Mouse (Mus musculus): ENCODE measurements around the gene Dennd1a. TPM values are rescaled to one million over a fixed set of nuclear protein-coding genes. Genes with fewer than 3 reads are reported as not detected.
A peak's percentile ranks its signal among the peaks of the same experiment; 100 is the strongest.

The Dennd1a gene
- total RNA-seq, 2 experiments from 2014 or later: 84.5 to 87.4 TPM

DNA sequence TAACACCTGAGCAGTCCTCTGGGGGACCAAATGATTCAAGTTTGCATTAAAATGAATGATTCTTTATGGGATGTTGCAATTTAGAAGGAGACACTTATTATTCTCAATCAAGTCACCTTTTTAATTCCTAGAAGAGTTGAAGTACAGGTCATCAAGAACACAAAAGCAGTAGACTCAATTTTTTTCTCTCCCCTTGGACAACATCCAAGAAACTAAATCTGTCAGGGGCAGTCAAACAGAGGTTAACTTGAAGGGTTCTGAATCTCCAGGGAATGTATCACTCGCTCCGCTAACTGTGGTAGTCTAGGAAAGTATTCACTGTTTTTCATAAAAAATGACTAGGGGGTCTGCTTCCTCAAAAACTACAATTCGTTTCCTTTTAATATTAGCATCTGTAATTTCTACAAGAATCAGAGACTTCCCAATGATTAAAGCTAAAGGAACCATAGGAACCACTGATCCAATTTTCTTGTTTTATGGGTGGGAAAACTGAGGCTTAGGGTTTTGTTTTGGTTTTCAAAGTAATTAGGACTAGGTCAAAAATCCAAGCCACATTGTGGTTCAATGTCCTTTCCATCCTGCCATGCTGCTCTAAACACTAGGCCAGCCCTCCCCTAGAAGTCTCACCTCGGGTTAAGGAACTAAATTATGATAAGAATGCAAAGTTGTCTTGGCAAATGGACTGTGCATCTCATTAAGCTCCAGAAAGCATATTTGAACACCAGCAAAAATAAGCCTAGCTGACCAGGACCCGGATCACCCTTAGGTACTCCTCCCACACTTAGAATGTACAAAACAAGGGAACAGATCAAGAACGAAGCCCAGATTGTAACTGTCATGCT is 157.0 kb downstream of the Dennd1a start:
- intact Hi-C loops (cut with DNase I): no loop called here
- no peak for DNase-seq (ENCODE audit: extremely low spot score in 1 of 2, low spot score in 2 of 2)
- no peak overlapping the region for H3K27ac ChIP-seq
- no peak for TF ChIP-seq CTCF (IDR thresholded peaks at IDR 0.05)
- no peak overlapping the region for H3K4me3 ChIP-seq

DNA sequence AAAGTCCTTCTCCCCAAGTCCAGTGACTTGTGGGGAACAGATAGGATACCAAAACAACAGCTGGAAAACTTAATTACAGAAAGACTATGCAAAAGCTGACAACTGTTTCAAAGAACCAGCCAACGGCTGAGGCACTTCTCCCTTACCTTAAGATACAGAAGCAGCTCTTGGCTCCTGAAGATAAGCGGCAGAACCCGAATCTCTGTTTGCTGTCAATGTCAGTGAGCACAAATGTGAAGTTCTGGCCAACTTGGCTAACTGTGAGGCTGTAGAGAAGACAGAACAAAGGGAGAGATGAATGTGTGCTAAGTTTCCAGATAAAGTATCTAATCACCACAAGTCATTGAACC is 160.8 kb downstream of the Dennd1a start:
- no peak overlapping the region for H3K27ac ChIP-seq
- DNase-seq (ENCODE audit: extremely low spot score in 1 of 2, low spot score in 2 of 2): no peak
- no peak overlapping the region for H3K4me3 ChIP-seq
- intact Hi-C loops (cut with DNase I): no loop called here
- no peak for TF ChIP-seq CTCF (IDR thresholded peaks at IDR 0.05)

- intact Hi-C loops (cut with DNase I): no loop called here
- no peak overlapping the region for H3K27ac ChIP-seq
- TF ChIP-seq CTCF (IDR thresholded peaks at IDR 0.05): no peak
- DNase-seq (ENCODE audit: extremely low spot score in 1 of 2, low spot score in 2 of 2): no peak
- H3K4me3 ChIP-seq: no peak overlapping the region
Observed at GRCm38 (mm10) chr2:38125671-38126382, 161.4 kb downstream of the Dennd1a start.

DNA sequence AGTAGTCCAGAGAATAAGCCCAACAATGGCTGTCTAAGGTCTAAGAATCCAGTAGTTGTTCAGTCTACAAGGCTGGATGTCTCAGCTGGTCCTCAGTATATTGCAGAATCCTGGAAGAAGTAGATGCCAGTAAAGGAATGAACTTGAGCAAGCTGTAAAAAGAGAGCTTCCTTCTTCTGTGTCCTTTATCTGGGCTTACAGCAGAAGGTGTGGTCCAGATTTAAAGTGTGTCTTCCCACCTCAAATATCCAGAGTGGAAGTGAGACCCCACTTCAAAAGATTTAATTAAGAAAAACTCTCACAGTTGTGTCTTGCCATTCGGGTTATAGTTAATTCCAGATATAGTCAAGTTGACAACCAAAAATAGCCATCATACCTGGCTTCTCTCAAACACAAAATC is 162.5 kb downstream of the Dennd1a start:
- intact Hi-C loops (cut with DNase I): no loop called here
- DNase-seq (ENCODE audit: extremely low spot score in 1 of 2, low spot score in 2 of 2): no peak
- H3K27ac ChIP-seq: no peak overlapping the region
- no peak overlapping the region for H3K4me3 ChIP-seq
- TF ChIP-seq CTCF (IDR thresholded peaks at IDR 0.05): no peak

DNA sequence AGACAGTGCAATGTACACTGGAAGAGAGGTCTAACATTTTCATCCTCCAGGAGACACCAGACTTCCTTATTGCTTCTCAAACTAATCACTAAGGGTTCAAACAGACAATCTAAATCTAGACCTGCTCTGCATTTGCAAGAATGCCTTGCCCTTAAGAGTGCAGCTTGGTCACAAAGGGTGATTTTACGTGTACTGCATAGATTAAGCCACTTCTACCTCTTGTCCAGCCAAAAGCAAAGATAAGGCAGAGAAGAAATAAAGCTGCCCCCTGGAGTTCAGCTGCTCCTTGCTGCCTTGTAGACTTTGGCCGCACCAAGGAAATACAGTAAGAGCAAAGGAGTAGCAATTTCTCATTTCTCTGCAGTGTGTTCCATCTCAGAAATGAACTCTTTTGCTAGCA is 172.2 kb downstream of the Dennd1a start:
- intact Hi-C loops (cut with DNase I): loop anchor here (5.0 kb wide), 1 partner anchor 153 kb away; no protein-coding TSS in a partner anchor
- TF ChIP-seq CTCF (IDR thresholded peaks at IDR 0.05): no peak; the same call in 1 of the 2 replicates
- Histone ChIP-seq H3K27ac (no peak overlapping the region), H3K4me3 (no peak overlapping the region)
- DNase-seq (ENCODE audit: extremely low spot score in 1 of 2, low spot score in 2 of 2): no peak

- Histone ChIP-seq H3K4me3 (no peak overlapping the region), H3K27ac (peak overlapping the region; percentile 15; the same call in 1 of the 2 replicates)
- no peak; the same call in 1 of the 2 replicates for TF ChIP-seq CTCF (IDR thresholded peaks at IDR 0.05)
- intact Hi-C loops (cut with DNase I): loop anchor here (5.0 kb wide), 1 partner anchor 150 kb away; no protein-coding TSS in a partner anchor
- DNase-seq (ENCODE audit: extremely low spot score in 1 of 2, low spot score in 2 of 2): peak in 1 of 2 experiments; percentile 28
Observed at GRCm38 (mm10) chr2:38111655-38112351, 175.4 kb downstream of the Dennd1a start.

DNA sequence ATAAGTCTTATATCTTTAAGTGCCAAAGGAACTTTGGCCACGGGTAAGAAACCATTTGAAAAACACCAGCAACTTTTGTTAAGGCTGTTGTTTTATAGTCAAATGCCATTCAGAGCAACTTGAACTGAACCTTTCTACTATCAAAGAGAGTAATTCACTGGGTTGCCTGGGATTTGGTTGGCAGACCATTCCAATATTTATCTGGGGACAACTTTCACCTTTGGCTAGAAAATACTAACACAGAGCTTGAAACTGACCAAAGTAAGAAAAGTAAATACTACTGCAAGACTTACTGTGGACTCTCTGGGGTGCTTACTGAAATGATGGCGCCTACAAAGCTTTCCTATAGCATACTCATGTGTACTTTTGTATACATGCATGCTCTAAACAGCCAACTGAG is 178.6 kb downstream of the Dennd1a start:
- intact Hi-C loops (cut with DNase I): no loop called here
- DNase-seq (ENCODE audit: extremely low spot score in 1 of 2, low spot score in 2 of 2): no peak
- no peak for TF ChIP-seq CTCF (IDR thresholded peaks at IDR 0.05)
- Histone ChIP-seq H3K4me3 (no peak overlapping the region), H3K27ac (no peak overlapping the region)

- intact Hi-C loops (cut with DNase I): no loop called here
- Histone ChIP-seq H3K4me3 (no peak overlapping the region), H3K27ac (no peak overlapping the region)
- DNase-seq (ENCODE audit: extremely low spot score in 1 of 2, low spot score in 2 of 2): no peak
- no peak for TF ChIP-seq CTCF (IDR thresholded peaks at IDR 0.05)
Observed at GRCm38 (mm10) chr2:38102674-38103073, 184.5 kb downstream of the Dennd1a start.

DNA sequence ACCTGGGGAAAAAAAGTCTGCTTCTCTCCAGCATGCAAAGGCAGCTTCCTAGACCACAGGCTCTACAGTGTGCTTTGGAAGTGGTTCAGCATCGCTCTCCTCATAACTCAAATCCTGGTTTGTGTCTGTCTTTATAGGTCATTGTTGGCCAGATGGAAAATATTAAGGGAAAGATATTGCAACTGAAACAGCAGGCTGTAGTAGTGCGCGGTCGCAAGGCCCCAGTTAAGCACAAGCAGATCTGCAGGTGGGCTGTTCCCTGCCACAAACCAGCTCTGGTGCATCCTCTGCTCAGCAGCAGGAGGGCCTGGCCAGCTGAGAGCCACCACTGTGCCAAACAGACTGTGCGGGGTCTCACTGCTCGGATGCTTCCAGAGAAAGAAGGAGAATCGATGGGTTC is 186.9 kb downstream of the Dennd1a start:
- TF ChIP-seq CTCF (IDR thresholded peaks at IDR 0.05): no peak
- DNase-seq (ENCODE audit: extremely low spot score in 1 of 2, low spot score in 2 of 2): no peak
- H3K27ac ChIP-seq: no peak overlapping the region
- no peak overlapping the region for H3K4me3 ChIP-seq
- intact Hi-C loops (cut with DNase I): no loop called here

DNA sequence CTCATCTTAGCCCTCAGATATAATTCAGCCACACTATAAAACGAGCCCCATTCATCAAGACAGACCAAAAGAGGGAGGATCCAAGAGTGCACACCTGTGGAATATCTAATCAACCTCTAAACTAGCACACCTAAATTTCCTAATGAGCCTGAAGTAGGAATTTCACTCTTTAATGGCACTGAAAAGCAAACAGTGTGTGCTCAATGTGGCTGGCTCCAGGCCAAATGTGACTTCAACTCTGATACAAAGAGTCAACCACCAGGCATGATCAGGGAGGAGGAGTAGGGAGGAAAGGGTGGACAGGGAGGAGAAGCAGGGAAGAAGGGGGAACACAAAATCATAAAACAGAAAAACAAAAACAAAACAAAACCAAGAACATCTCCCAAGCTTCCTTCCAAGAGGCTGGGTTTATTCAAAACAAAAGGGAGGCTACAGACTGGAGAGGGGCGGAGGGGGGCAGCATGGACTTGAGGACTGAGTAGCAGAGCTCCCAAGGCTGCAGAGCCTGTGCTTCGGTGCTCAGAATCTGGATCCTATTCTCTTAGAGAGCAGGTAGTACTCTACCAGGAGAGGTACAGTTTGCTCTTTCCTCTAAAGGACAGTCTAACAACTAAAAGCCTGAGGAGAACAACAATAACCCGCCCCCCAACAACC is 187.9 kb downstream of the Dennd1a start:
- intact Hi-C loops (cut with DNase I): no loop called here
- Histone ChIP-seq H3K4me3 (no peak overlapping the region), H3K27ac (no peak overlapping the region)
- DNase-seq (ENCODE audit: extremely low spot score in 1 of 2, low spot score in 2 of 2): no peak
- TF ChIP-seq CTCF (IDR thresholded peaks at IDR 0.05): no peak

GRCm38 (mm10) chr2:38097469-38097868 is 189.7 kb downstream of the Dennd1a start:
- TF ChIP-seq CTCF (IDR thresholded peaks at IDR 0.05): no peak
- intact Hi-C loops (cut with DNase I): no loop called here
- no peak overlapping the region for H3K27ac ChIP-seq
- no peak overlapping the region for H3K4me3 ChIP-seq
- DNase-seq (ENCODE audit: extremely low spot score in 1 of 2, low spot score in 2 of 2): no peak

All from left cerebral cortex, adult 2 months (tissue).